Mouse (Mus musculus) B cell, adult 62 days (primary cell): ENCODE data around the gene Nmd3. TPM values are rescaled to one million over a fixed set of nuclear protein-coding genes. Genes with fewer than 3 reads are reported as not detected.

Source experiments
- total RNA-seq: library from RNA; stranded (reverse); gene quantifications from 4 replicates; pipeline ENCODE4 v1.2.4, GENCODE M21; 2023

Nmd3 gene
- 99.0 to 125 TPM (median 107 TPM) in 4 replicates for total RNA-seq

GRCm38 (mm10) chr3:69721814-69722186 lies at the start of gene Nmd3:
Gene Nmd3, plus strand, starts transcription at chr3:69721985.

Other genes with a start within 250 kb of the Nmd3 start
- gene B3galnt1, start 123.0 kb upstream of the Nmd3 start, total RNA-seq, result 0.28 to 0.67 TPM (median 0.47 TPM) in 4 replicates
- gene Sptssb, start 138.0 kb downstream of the Nmd3 start, total RNA-seq, result not detected in 4 replicates